Mouse (Mus musculus) intestine, postnatal 0 days (tissue): Measurements from ENCODE around the gene Tsnaxip1. TPM values are rescaled to one million over a fixed set of nuclear protein-coding genes. Genes with fewer than 3 reads are reported as not detected.

Experiments used
- ATAC-seq: fragments of 200-750 bp; cut with Nextera tagmentation; 2 replicates; pipeline ENCODE4 v1.8.0; 2017; ENCODE audit warnings: mild to moderate bottlenecking, moderate TSS enrichment, moderate library complexity
- H3K27ac ChIP-seq: fragments of 300-500 bp; sonication (generic); 2 replicates; pipeline ENCODE4 v1.5.1; 2014; ENCODE audit warnings: mild to moderate bottlenecking, low read depth, low read length, moderate library complexity
- H3K27me3 ChIP-seq: fragments of 300-500 bp; sonication (generic); replicated peaks from 2 replicates; pipeline ENCODE4 v1.6.1; 2014; ENCODE audit warnings: low read length, mixed read lengths; ENCODE audit not compliant: control insufficient read depth, insufficient read depth
- H3K36me3 ChIP-seq: fragments of 300-500 bp; sonication (generic); 2 replicates; pipeline ENCODE4 v1.6.1; 2014; ENCODE audit warnings: mild to moderate bottlenecking, moderate library complexity; ENCODE audit not compliant: control insufficient read depth, insufficient read depth
- H3K4me1 ChIP-seq: fragments of 300-500 bp; sonication (generic); replicated peaks from 2 replicates; pipeline ENCODE4 v1.6.1; 2014; ENCODE audit warnings: antibody characterized with exemption, low read length, mixed read lengths; ENCODE audit not compliant: control insufficient read depth, insufficient read depth
- H3K4me2 ChIP-seq: fragments of 300-500 bp; sonication (generic); replicated peaks from 2 replicates; pipeline ENCODE4 v1.6.1; 2014; ENCODE audit warnings: low read depth, mild to moderate bottlenecking, moderate library complexity
- H3K4me3 ChIP-seq: fragments of 300-500 bp; sonication (generic); 2 replicates; pipeline ENCODE4 v1.5.1; 2014; ENCODE audit warnings: low read depth, low read length
- H3K9ac ChIP-seq: fragments of 300-500 bp; sonication (generic); 2 replicates; pipeline ENCODE4 v1.6.1; 2014; ENCODE audit warnings: mild to moderate bottlenecking, low read depth, low read length
- H3K9me3 ChIP-seq: fragments of 300-500 bp; sonication (generic); 2 replicates; pipeline ENCODE4 v1.6.1; 2016; ENCODE audit warnings: mixed run types; ENCODE audit not compliant: control insufficient read depth
- CTCF ChIP-seq: sonication (generic); IDR thresholded peaks from 2 replicates; pipeline ENCODE4 v1.5.1; 2016; ENCODE audit warnings: low read depth, mild to moderate bottlenecking, control low read depth, antibody characterized with exemption, moderate library complexity
- WGBS: fragments of 180-500 bp; shearing (Covaris S2); extraction: QIAGEN DNeasy Blood & Tissue Kit; methylation state at CpG from one replicate; pipeline ENCODE4 v1.1.7; 2014; 5-methylcytosine and 5-hydroxymethylcytosine counted together
- polyA plus RNA-seq: library from polyadenylated mRNA; unstranded; fragments of >200 nt; fragmentation: Nextera tagmentation; extraction: Ambion mirVana; gene quantifications from 2 replicates; pipeline ENCODE4 v1.2.1, GENCODE M21; 2015

Gene Tsnaxip1
- polyA plus RNA-seq, 1 experiment from 2014 or later = not detected

- no peaks in the 10 kb centered on the region for H3K36me3 ChIP-seq
- H3K9ac ChIP-seq = no peak overlapping the region
- no peak overlapping the region for H3K27ac ChIP-seq
- WGBS = 81% methylated on average over 7 of the region's 7 CpGs
- no peaks in the 10 kb centered on the region for H3K4me1 ChIP-seq
- no peaks in the 10 kb centered on the region for H3K27me3 ChIP-seq
- no peak for ATAC-seq
- no peak overlapping the region for H3K4me3 ChIP-seq
- no peak overlapping the region for H3K4me2 ChIP-seq
- TF ChIP-seq CTCF = no peak
- H3K9me3 ChIP-seq = no peaks in the 10 kb centered on the region
Observed at GRCm38 (mm10) chr8:105804797-105805196, 22.7 kb upstream of the Tsnaxip1 start.

DNA sequence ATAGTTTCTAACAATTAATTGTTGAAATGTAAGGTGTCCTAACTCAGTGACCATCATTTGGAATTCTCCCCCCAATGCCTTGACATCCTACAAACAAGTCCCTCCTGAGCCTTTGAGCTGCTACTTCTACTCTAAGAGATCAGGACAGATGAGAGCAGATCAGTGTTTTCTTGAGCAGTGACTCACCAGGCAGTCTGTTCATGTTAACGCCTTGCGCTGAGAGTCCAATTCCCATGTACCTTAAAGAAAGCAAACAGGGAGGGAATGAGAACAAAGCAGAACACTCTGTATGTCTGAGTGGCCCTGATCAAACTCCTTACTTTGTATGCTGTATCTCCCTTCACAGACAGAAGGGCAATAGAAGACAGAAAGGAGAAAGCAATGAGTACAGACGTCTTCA is 22.2 kb upstream of the Tsnaxip1 start:
- H3K4me3 ChIP-seq = no peak overlapping the region
- H3K27me3 ChIP-seq = no peaks in the 10 kb centered on the region
- H3K36me3 ChIP-seq = no peaks in the 10 kb centered on the region
- H3K27ac ChIP-seq = no peak overlapping the region
- 61% methylated on average over 3 of the region's 3 CpGs for WGBS
- H3K9me3 ChIP-seq = no peaks in the 10 kb centered on the region
- H3K9ac ChIP-seq = no peak overlapping the region
- no peak for TF ChIP-seq CTCF
- no peak overlapping the region for H3K4me2 ChIP-seq
- no peak for ATAC-seq
- H3K4me1 ChIP-seq = no peaks in the 10 kb centered on the region

DNA sequence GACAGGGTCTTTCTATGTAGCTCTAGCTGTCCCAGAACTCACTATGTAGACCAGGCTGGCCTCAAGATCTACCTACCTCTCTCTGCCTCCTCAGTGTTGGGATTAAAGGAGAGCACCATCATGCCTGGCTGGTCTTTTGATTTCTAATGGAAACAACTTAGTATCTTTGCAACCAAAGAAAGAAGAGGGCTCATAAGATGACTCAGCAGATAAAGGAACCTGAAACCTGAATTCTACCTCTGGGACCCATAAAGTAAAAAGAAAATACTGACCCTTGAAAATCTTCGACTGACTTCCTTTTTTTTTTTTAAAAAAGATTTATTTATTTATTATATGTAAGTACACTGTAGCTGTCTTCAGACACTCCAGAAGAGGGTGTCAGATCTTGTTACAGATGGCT is 21.6 kb upstream of the Tsnaxip1 start:
- no peaks in the 10 kb centered on the region for H3K27me3 ChIP-seq
- H3K36me3 ChIP-seq = no peaks in the 10 kb centered on the region
- no peak for ATAC-seq
- WGBS = 53% methylated on average over 1 of the region's 1 CpGs
- no peak overlapping the region for H3K4me3 ChIP-seq
- H3K9ac ChIP-seq = no peak overlapping the region
- no peak overlapping the region for H3K27ac ChIP-seq
- H3K4me2 ChIP-seq = no peak overlapping the region
- H3K4me1 ChIP-seq = no peaks in the 10 kb centered on the region
- H3K9me3 ChIP-seq = no peaks in the 10 kb centered on the region
- TF ChIP-seq CTCF = no peak

DNA sequence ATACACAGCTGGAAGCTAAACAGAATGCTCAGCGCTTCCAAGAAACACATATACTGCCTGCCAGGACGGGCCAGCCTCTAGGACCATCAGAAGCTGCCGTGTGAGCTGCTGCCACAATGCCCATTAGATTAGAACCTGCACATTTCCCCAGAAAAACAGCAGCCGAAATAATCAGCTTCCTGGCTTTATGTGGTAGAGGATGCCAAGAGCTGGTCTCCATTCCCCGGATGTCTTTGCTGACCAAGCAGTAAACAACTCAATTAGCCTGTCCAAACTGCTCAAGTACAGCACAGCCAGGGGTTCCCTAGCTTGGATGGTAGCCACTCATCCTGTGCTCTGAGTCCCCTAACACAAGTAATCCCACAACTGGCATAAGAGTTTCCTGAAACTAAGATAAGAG is 19.8 kb upstream of the Tsnaxip1 start:
- 79% methylated on average over 5 of the region's 5 CpGs for WGBS
- Histone ChIP-seq H3K27me3 (no peaks in the 10 kb centered on the region), H3K4me2 (no peak overlapping the region), H3K36me3 (no peaks in the 10 kb centered on the region; the same call in 1 of the 2 replicates), H3K9me3 (no peaks in the 10 kb centered on the region), H3K9ac (no peak overlapping the region), H3K27ac (no peak overlapping the region), H3K4me3 (no peak overlapping the region), H3K4me1 (no peaks in the 10 kb centered on the region)
- no peak for ATAC-seq
- TF ChIP-seq CTCF = no peak

DNA sequence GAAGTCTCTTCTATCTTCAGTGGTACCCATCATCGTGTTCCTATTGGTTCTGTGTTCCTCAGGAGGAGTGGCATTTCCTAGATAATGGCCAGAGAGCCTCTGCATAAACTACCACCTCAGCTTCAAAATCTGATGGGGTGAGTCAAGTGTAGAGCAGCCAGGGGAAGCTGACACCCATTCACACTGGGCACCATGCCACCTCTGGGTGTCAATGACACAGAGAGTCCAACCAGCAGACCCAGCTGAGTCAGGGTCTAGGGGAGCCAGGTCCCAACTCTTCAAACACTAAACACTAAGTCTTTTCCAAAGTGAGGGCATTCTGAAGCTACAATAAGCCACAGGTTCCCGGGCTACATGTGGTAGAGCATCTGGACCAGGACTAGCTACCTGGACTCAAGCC is 19.1 kb upstream of the Tsnaxip1 start:
- no peak overlapping the region for H3K27ac ChIP-seq
- H3K4me1 ChIP-seq = no peaks in the 10 kb centered on the region
- H3K9me3 ChIP-seq = no peaks in the 10 kb centered on the region
- ATAC-seq = no peak
- no peak for TF ChIP-seq CTCF
- H3K9ac ChIP-seq = no peak overlapping the region
- H3K4me2 ChIP-seq = no peak overlapping the region
- H3K27me3 ChIP-seq = no peaks in the 10 kb centered on the region
- 96% methylated on average over 2 of the region's 2 CpGs for WGBS
- no peak overlapping the region for H3K4me3 ChIP-seq
- no peaks in the 10 kb centered on the region; the same call in 1 of the 2 replicates for H3K36me3 ChIP-seq

DNA sequence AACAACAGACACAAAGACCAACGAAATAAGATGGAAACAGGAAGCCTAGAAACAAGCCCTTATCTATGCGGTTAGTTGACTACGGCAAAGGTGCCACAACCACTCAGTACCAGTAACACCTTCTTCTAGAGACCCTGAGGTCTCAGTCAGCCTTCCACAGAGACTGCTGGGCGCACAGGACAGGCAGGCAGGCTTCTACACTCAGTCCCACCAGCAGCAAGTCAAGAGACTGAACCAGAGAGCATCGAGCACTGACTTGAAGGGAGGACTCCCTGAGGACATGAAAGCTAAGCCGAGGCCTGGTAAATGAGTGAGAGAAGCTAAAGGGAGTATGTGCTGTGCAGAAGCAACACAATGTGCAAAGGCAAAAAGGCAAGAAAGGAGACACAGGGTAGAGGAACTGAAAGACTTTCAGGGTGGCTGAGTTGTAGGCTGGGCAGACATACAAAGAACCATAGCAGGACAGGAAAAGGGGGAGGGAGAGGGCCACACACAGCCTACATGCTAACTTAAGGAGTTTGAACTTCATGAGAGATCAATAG is 17.2 kb upstream of the Tsnaxip1 start:
- Histone ChIP-seq H3K4me2 (no peak overlapping the region), H3K36me3 (no peaks in the 10 kb centered on the region; the same call in 1 of the 2 replicates), H3K27me3 (no peaks in the 10 kb centered on the region), H3K4me3 (no peak overlapping the region), H3K9me3 (no peaks in the 10 kb centered on the region), H3K4me1 (no peaks in the 10 kb centered on the region), H3K9ac (no peak overlapping the region), H3K27ac (no peak overlapping the region; the same call in 1 of the 2 replicates)
- no peak for TF ChIP-seq CTCF
- 86% methylated on average over 6 of the region's 6 CpGs for WGBS
- no peak for ATAC-seq

- no peak for ATAC-seq
- H3K36me3 ChIP-seq = no peaks in the 10 kb centered on the region; the same call in 1 of the 2 replicates
- no peaks in the 10 kb centered on the region for H3K9me3 ChIP-seq
- H3K9ac ChIP-seq = no peak overlapping the region
- H3K4me3 ChIP-seq = no peak overlapping the region
- 78% methylated on average over 10 of the region's 10 CpGs for WGBS
- no peaks in the 10 kb centered on the region for H3K4me1 ChIP-seq
- TF ChIP-seq CTCF = no peak
- H3K27me3 ChIP-seq = no peaks in the 10 kb centered on the region
- H3K27ac ChIP-seq = no peak overlapping the region
- H3K4me2 ChIP-seq = no peak overlapping the region
Observed at GRCm38 (mm10) chr8:105811061-105811460, 16.5 kb upstream of the Tsnaxip1 start.
